ENCODE assay signal across 8 mouse cellular contexts in genomic region chr5:149051571-149052420, GRCm38 (mm10). TPM values are rescaled to one million over a fixed set of nuclear protein-coding genes. Genes with fewer than 3 reads are reported as not detected.
DNase-seq lines count a peak whose midpoint lies in the region; ATAC-seq and TF ChIP-seq lines count a peak whose summit lies in the region.

No protein-coding gene starts in this region.

- H3K4me3 ChIP-seq in embryonic facial prominence, embryonic 14.5 days (ENCODE audit: low read depth, low read length), result peak overlapping the region; percentile 71
- peak overlapping the region; percentile 94 for H3K4me3 ChIP-seq in limb, embryonic 14.5 days (replicated peaks; ENCODE audit: low read length)
- H3K4me3 ChIP-seq in midbrain, embryonic 15.5 days, result peak overlapping the region; percentile 61

- H3K9ac ChIP-seq in embryonic facial prominence, embryonic 14.5 days (ENCODE audit: low read depth, low read length), result peak overlapping the region; percentile 99
- H3K9ac ChIP-seq in limb, embryonic 14.5 days (ENCODE audit: low read depth, low read length, severe bottlenecking), result peak overlapping the region; percentile 100
- H3K9ac ChIP-seq in midbrain, embryonic 15.5 days, result peak overlapping the region; percentile 95

- no peaks in the 10 kb centered on the region for H3K27me3 ChIP-seq in embryonic facial prominence, embryonic 14.5 days (replicated peaks; ENCODE audit: control insufficient read depth, insufficient read depth, low read length)
- no peaks in the 10 kb centered on the region for H3K27me3 ChIP-seq in limb, embryonic 14.5 days (ENCODE audit: control insufficient read depth, insufficient read depth, low read length)
- H3K27me3 ChIP-seq in midbrain, embryonic 15.5 days (replicated peaks), result no peaks in the 10 kb centered on the region

- WGBS in embryonic facial prominence, embryonic 14.5 days, result under 1% methylated on average over 44 of the region's 120 CpGs
- under 1% methylated on average over 67 of the region's 120 CpGs for WGBS in limb, embryonic 14.5 days
- WGBS in midbrain, embryonic 15.5 days, result under 1% methylated on average over 67 of the region's 120 CpGs

- TF ChIP-seq POLR2A in limb, embryonic 14.5 days (IDR thresholded peaks at IDR 0.05; ENCODE audit: borderline replicate concordance, extremely low read depth, insufficient read depth, insufficient read length), result peak; percentile 54; the same call in 1 of the 2 replicates

- H3K4me1 ChIP-seq in embryonic facial prominence, embryonic 14.5 days (ENCODE audit: control insufficient read depth, insufficient read depth, low read length), result peaks cover 3% of the 10 kb centered on the region; the same call in 1 of the 2 replicates
- H3K4me1 ChIP-seq in limb, embryonic 14.5 days (ENCODE audit: control insufficient read depth, insufficient read depth, low read length), result no peaks in the 10 kb centered on the region
- H3K4me1 ChIP-seq in midbrain, embryonic 15.5 days, result peaks cover 27% of the 10 kb centered on the region

- peaks cover 17% of the 10 kb centered on the region for H3K36me3 ChIP-seq in embryonic facial prominence, embryonic 14.5 days (ENCODE audit: control insufficient read depth, insufficient read depth, low read length)
- H3K36me3 ChIP-seq in limb, embryonic 14.5 days (ENCODE audit: control insufficient read depth, insufficient read depth, low read length), result peaks cover 20% of the 10 kb centered on the region
- no peaks in the 10 kb centered on the region for H3K36me3 ChIP-seq in midbrain, embryonic 15.5 days (replicated peaks)

- H3K4me2 ChIP-seq in embryonic facial prominence, embryonic 14.5 days (ENCODE audit: low read depth, low read length), result peak overlapping the region; percentile 78
- peak overlapping the region; percentile 79 for H3K4me2 ChIP-seq in limb, embryonic 14.5 days (replicated peaks; ENCODE audit: low read depth, low read length, severe bottlenecking)
- H3K4me2 ChIP-seq in midbrain, embryonic 15.5 days, result peak overlapping the region; percentile 60

- H3K27ac ChIP-seq in embryonic facial prominence, embryonic 14.5 days (replicated peaks; ENCODE audit: low read depth, low read length), result peak overlapping the region; percentile 99
- peak overlapping the region; percentile 100 for H3K27ac ChIP-seq in limb, embryonic 14.5 days (replicated peaks; ENCODE audit: low read depth, low read length)
- H3K27ac ChIP-seq in midbrain, embryonic 15.5 days, result peak overlapping the region; percentile 99

- peak; percentile 23 for ATAC-seq in embryonic facial prominence, embryonic 14.5 days (ENCODE audit: low read depth)
- peak; percentile 50 for ATAC-seq in limb, embryonic 14.5 days (ENCODE audit: low FRiP score, low read depth)
- ATAC-seq in midbrain, embryonic 15.5 days (replicated peaks), result peak; percentile 48

- peak; percentile 78 for DNase-seq in 3134 (ENCODE audit: extremely low read depth, insufficient read length, low spot score)
- DNase-seq in adrenal gland, postnatal 36 days, result peak; percentile 85 to 89
- peak; percentile 91 for DNase-seq in embryonic facial prominence, embryonic 14.5 days (ENCODE audit: low spot score)
- peak; percentile 84 to 87 for DNase-seq in heart, adult 9 months (ENCODE audit: low spot score in 2 of 2)
- DNase-seq in kidney, adult 9 months, result peak; percentile 83
- DNase-seq in limb, embryonic 14.5 days (ENCODE audit: low spot score), result peak; percentile 80
- DNase-seq in spleen, adult 18-20 months, result peak; percentile 76 to 80

- H3K9me3 ChIP-seq in embryonic facial prominence, embryonic 14.5 days (ENCODE audit: control insufficient read depth, low read length), result no peaks in the 10 kb centered on the region
- H3K9me3 ChIP-seq in limb, embryonic 14.5 days (ENCODE audit: control insufficient read depth, low read length), result no peaks in the 10 kb centered on the region
- no peaks in the 10 kb centered on the region for H3K9me3 ChIP-seq in midbrain, embryonic 15.5 days

RNA-seq across cellular contexts. Expression of gene Gm42791, which starts 56.8 kb away (rescaled TPM):
- 1 to 10 TPM; 4.2 to 5.7 TPM for total RNA-seq in adrenal gland, postnatal 36 days (2021)
- polyA plus RNA-seq in embryonic facial prominence, embryonic 14.5 days (2014; fragmentation: Nextera tagmentation; extraction: Ambion mirVana), result 2.2 TPM in 1 of 2 replicates, not detected in the other
- not detected in 2 replicates for polyA plus RNA-seq in limb, embryonic 14.5 days (2012; rRNA removed)
- polyA plus RNA-seq in limb, embryonic 14.5 days (2014; fragmentation: Nextera tagmentation; extraction: Ambion mirVana), result not detected in 2 replicates
- polyA plus RNA-seq in midbrain, embryonic 15.5 days (2015; fragmentation: Nextera tagmentation; extraction: Ambion mirVana), result 6.5 and 8.6 TPM in 2 replicates

Comparison
In these comparisons a context has a peak if more than half of its experiments do, and no peak if none do; other contexts are left out.
1. Peak in every context shown above with its lines: DNase-seq, ATAC-seq, H3K4me3 ChIP-seq and H3K27ac ChIP-seq.